Mouse (Mus musculus) embryonic fibroblast, embryonic 13.5 days (primary cell): ENCODE data around the gene Per1. TPM values are rescaled to one million over a fixed set of nuclear protein-coding genes. Genes with fewer than 3 reads are reported as not detected.

Experiments
- H3K27ac ChIP-seq: 2 replicates; pipeline ENCODE4 v1.5.1; 2012; ENCODE audit warnings: low read length, control low read depth, inconsistent platforms; ENCODE audit not compliant: insufficient read depth
- H3K4me1 ChIP-seq: 2 replicates; pipeline ENCODE4 v1.6.1; 2011; ENCODE audit warnings: low read length; ENCODE audit not compliant: control insufficient read depth, insufficient read depth
- H3K4me3 ChIP-seq: 2 replicates; pipeline ENCODE4 v1.5.1; 2011; ENCODE audit warnings: mild to moderate bottlenecking, control low read depth, low read length; ENCODE audit not compliant: insufficient read depth
- CTCF ChIP-seq: IDR thresholded peaks from 2 replicates; pipeline ENCODE4 v1.5.1; 2011; ENCODE audit warnings: mild to moderate bottlenecking, control low read depth, low read length, moderate library complexity, borderline replicate concordance; ENCODE audit not compliant: insufficient read depth
- POLR2A ChIP-seq: IDR thresholded peaks from 2 replicates; pipeline ENCODE4 v1.6.1; 2011; ENCODE audit warnings: low read depth, mild to moderate bottlenecking, control low read depth, low read length, moderate library complexity
- polyA plus RNA-seq: library from polyadenylated mRNA; stranded (reverse); fragments of >200 nt; gene quantifications from 2 replicates; pipeline ENCODE4 v1.2.4, GENCODE M21; 2011; ENCODE audit warnings: low read depth; ENCODE audit not compliant: missing spikeins, insufficient read length

The Per1 gene
- polyA plus RNA-seq, 1 experiment, result 30.9 TPM

GRCm38 (mm10) chr11:69110319-69111046, 15.5 kb downstream of the Per1 start:
- TF ChIP-seq CTCF, result no peak
- peak; percentile 59 for TF ChIP-seq POLR2A
- Histone ChIP-seq H3K4me1 (0 out of 2 replicates have a peak, but pooled peaks cover 4% of the 10 kb centered on the region), H3K27ac (no peak overlapping the region; the same call in 1 of the 2 replicates), H3K4me3 (peak overlapping the region; percentile 59)

GRCm38 (mm10) chr11:69111051-69111810, 16.2 kb downstream of the Per1 start:
- H3K4me3 ChIP-seq, result peak overlapping the region; percentile 59
- 0 out of 2 replicates have a peak, but pooled peaks cover 4% of the 10 kb centered on the region for H3K4me1 ChIP-seq
- H3K27ac ChIP-seq, result no peak overlapping the region
- TF ChIP-seq POLR2A (no peak), CTCF (no peak)

GRCm38 (mm10) chr11:69111865-69112264, 16.8 kb downstream of the Per1 start:
- no peak overlapping the region for H3K4me3 ChIP-seq
- no peak overlapping the region for H3K27ac ChIP-seq
- TF ChIP-seq CTCF, result no peak
- TF ChIP-seq POLR2A, result no peak
- H3K4me1 ChIP-seq, result 0 out of 2 replicates have a peak, but pooled peaks cover 4% of the 10 kb centered on the region

DNA sequence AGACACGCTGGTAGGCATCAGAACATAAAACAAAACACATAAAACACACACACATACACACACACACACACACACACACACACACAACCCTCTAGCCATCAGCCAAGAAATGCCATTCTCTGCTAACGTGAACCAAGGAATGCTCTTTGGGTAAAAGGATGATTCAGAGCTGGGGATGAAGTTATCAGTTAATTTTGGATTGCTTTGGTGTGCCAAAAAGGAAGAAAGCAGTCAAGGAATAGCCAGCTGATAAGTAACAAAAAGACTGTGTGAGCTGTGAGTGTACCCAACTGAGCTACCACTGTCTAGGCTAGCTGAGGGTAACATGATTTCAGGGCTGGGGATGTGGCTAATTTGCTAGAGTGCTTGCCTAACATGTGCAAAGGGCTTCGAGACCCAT, 19.0 kb downstream of the Per1 start:
- Histone ChIP-seq H3K4me1 (0 out of 2 replicates have a peak, but pooled peaks cover 4% of the 10 kb centered on the region), H3K4me3 (no peak overlapping the region), H3K27ac (no peak overlapping the region)
- TF ChIP-seq POLR2A (no peak), CTCF (no peak)

- H3K4me3 ChIP-seq, result no peak overlapping the region
- H3K27ac ChIP-seq, result no peak overlapping the region
- TF ChIP-seq POLR2A (no peak), CTCF (no peak)
- H3K4me1 ChIP-seq, result 0 out of 2 replicates have a peak, but pooled peaks cover 4% of the 10 kb centered on the region
These were observed 19.6 kb downstream of the Per1 start for GRCm38 (mm10) chr11:69114621-69115020.

DNA sequence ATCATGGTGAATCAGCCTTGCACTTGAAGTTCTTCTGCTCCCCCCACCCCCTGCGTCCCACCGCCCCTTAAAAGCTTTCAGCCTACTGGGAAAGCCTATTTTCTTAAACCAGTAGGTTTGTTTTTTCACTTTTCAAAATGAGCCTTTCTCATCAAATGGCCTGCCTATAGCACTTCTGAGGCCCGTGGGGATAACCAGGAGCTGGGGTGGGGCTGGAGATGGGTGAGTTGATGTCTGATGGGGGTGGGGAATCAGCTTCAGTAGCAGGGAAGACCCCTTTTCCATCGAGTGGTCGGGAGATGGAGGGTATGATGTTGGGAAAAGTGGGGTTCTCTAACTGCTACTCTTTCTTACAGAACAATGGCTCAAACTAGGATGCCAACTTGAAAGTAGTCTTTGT, 21.8 kb downstream of the Per1 start:
- no peak for TF ChIP-seq POLR2A
- no peak for TF ChIP-seq CTCF
- H3K4me1 ChIP-seq, result no peaks in the 10 kb centered on the region
- no peak overlapping the region for H3K4me3 ChIP-seq
- H3K27ac ChIP-seq, result no peak overlapping the region

DNA sequence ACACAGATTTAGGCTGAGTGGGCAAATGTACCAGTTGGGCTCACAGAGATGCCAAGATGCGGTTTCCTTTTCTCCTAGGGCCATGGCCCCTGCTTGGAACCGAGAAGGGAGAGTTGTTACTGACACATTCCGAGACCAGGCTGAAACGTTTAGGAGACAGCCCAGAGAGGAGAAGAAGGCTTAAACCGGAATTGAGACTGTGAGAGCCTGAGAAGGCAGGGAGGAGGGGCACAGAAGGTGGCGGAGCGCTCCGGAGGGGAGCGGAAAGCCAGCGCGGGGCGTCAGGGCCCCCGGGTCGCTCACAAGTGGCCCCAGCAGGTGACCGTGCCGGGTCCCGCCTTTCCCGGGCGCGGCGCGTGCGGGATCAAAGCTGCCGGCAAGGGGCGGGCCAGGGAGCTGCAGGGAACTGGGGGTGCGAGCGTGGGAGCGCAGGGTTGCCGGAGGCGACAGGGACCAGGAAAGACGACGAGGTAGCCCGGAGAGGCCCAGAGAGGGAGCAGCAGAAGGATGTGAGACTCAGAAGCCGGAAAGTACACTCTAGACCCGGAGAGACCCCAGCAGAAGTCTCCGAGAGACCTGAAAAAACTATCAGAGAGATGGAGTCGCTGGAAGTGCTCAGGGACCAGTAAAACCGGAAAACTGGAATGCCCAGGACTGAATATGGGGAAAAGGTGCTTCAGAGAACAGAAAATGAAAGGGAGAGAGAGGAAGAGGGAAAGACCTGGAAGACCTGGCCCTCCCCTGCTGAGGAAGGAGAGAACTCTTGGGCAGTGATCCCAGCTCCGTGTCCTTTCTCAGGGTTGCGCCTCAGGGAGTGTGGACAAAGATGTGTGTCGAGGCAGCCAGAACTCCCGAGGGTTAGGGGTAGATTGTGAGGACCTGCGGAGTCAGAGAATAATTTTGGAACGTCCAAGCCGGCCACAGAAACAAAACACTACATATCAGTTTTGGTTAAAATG, 23.0 kb downstream of the Per1 start:
- H3K4me3 ChIP-seq, result peak overlapping the region; percentile 64
- H3K4me1 ChIP-seq, result no peaks in the 10 kb centered on the region
- H3K27ac ChIP-seq, result 0 out of 2 replicates have a peak overlapping the region, but pooled peaks have one; percentile 16
- TF ChIP-seq POLR2A (no peak; the same call in 1 of the 2 replicates), CTCF (no peak)

DNA sequence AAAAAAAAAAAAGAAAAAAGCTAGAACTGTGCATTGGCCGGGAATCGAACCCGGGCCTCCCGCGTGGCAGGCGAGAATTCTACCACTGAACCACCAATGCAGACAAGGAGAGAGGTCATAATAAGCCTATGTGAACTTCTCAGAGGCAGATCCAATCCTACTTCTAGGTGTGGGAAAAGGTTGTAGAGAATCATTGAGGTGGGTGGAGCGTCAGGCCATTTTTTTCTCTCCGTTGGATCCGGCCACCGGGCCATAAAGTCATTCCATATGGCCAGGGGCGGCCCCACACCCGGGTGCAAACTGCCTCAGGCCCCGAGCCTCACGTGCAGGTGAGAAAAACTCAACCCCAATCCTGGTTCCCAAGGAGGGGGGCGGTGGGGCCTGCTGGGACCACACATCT, 23.7 kb downstream of the Per1 start:
- Histone ChIP-seq H3K27ac (no peak overlapping the region), H3K4me1 (no peaks in the 10 kb centered on the region), H3K4me3 (peak overlapping the region; percentile 64; the same call in 1 of the 2 replicates)
- TF ChIP-seq POLR2A, result peak; percentile 37; the same call in 1 of the 2 replicates
- no peak for TF ChIP-seq CTCF
